9 mouse cellular contexts compared by ENCODE assay signal in genomic region chr19:42306202-42306601, GRCm38 (mm10). TPM values are rescaled to one million over a fixed set of nuclear protein-coding genes. Genes with fewer than 3 reads are reported as not detected.
DNase-seq lines count a peak whose midpoint lies in the region; ATAC-seq lines count a peak whose summit lies in the region.
"Had no signal": no experiment of that assay in that cellular context is flagged by ENCODE, and none has a peak within 500 bp of the region (broad histone marks: within the 10 kb centered on the region; RNA-seq: fewer than 3 reads in every experiment).

No protein-coding gene starts in this region.

- peak; percentile 83 for ATAC-seq in megakaryocyte progenitor cell, adult 5-6 weeks (replicated peaks; ENCODE audit: poor library complexity)

- intact Hi-C loops in left cerebral cortex, postnatal 14 days (cut with DNase I) = no loop called here

- DNase-seq in adrenal gland, postnatal 14 days = peak; percentile 23
- no peak for DNase-seq in adrenal gland, postnatal 4 days (ENCODE audit: low spot score in 2 of 2)
- peak; percentile 22 for DNase-seq in retina, embryonic 14.5 days (ENCODE audit: low spot score)
- no peak for DNase-seq in retina, postnatal 1 day
- DNase-seq in thymus, postnatal 36 days = peak; percentile 62 to 65
- no peak for DNase-seq in gastrocnemius, postnatal 10 days
- no peak for DNase-seq in left cerebral cortex, postnatal 14 days (ENCODE audit: low spot score in 2 of 2)
- DNase-seq: cerebellum, postnatal 36 days had no signal

RNA-seq across cellular contexts. Expression of gene Golga7b, which starts 58.8 kb away (rescaled TPM):
- 0.78 and 1.9 TPM in 2 replicates for total RNA-seq in adrenal gland, postnatal 14 days (2021)
- 1 to 10 TPM; 2.3 to 3.4 TPM for total RNA-seq in adrenal gland, postnatal 4 days (2021)
- not detected in 2 replicates for total RNA-seq in megakaryocyte progenitor cell, adult 5-6 weeks (2015)
- total RNA-seq in megakaryocyte progenitor cell, adult 5-6 weeks (2017) = not detected in 2 replicates
- total RNA-seq in gastrocnemius, postnatal 10 days (2021) = 1 to 10 TPM; 3.2 to 5.5 TPM
- total RNA-seq in left cerebral cortex, postnatal 14 days (2021) = 100 to 1,000 TPM; 131 to 146 TPM

Comparison
In these comparisons a context has a peak if more than half of its experiments do, and no peak if none do; other contexts are left out.
1. DNase-seq: peak in adrenal gland, postnatal 14 days (single experiment), retina, embryonic 14.5 days (single experiment) and thymus, postnatal 36 days (2 of 2); none in adrenal gland, postnatal 4 days (0 of 2), retina, postnatal 1 day (single experiment), gastrocnemius, postnatal 10 days (single experiment) and left cerebral cortex, postnatal 14 days (0 of 2).
2. RNA of gene Golga7b, which starts 58.8 kb away (total RNA-seq): 131 to 146 TPM in left cerebral cortex, postnatal 14 days; 3.2 to 5.5 TPM in gastrocnemius, postnatal 10 days, 2.3 to 3.4 TPM in adrenal gland, postnatal 4 days, 0.78 to 1.9 TPM in adrenal gland, postnatal 14 days and not detected in megakaryocyte progenitor cell, adult 5-6 weeks; every median in the first group is over 10 times any median in the second.